Mouse (Mus musculus): ENCODE results near the gene Ndufs7. TPM values are rescaled to one million over a fixed set of nuclear protein-coding genes. Genes with fewer than 3 reads are reported as not detected.
A peak's percentile ranks its signal among the peaks of the same experiment; 100 is the strongest.
"Not testable (repeated sequence)": the region's sequence is repeated elsewhere in the genome, so short reads cannot be mapped to it uniquely, and the experiment has no call there.

Ndufs7 gene
- polyA plus RNA-seq, 1 experiment from 2014 or later, result 274 TPM

DNA sequence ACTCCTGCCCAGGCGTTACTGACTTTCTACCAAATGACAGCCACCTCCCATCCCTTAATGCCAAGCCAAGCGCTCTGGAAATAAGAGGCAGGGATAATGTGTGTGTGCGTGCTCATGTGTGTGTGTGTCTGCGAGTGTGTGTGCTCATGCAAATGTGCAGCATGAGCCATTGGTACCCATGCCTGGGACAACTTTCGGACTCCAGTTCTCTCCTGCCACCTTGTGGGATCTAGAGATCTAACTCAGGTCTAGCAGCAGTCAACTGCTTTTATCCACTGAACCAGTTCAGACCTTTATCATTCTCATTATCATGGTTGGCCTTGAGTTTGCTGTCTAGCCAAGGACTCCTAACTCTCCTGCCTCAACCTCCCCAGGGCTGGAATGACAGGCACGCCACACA, 1.1 kb upstream of the Ndufs7 start:
- Histone ChIP-seq H3K4me3 (replicated peaks; ENCODE audit: low read depth, low read length) (no peak overlapping the region), H3K9me3 (ENCODE audit: control insufficient read depth, low read length) (no peaks in the 10 kb centered on the region), H3K4me1 (ENCODE audit: control insufficient read depth, insufficient read depth, low read length) (peaks cover 18% of the 10 kb centered on the region), H3K36me3 (ENCODE audit: control insufficient read depth, insufficient read depth, low read length) (peaks cover 26% of the 10 kb centered on the region), H3K4me2 (ENCODE audit: low read length) (no peak overlapping the region), H3K9ac (replicated peaks; ENCODE audit: low read length) (no peak overlapping the region), H3K27me3 (ENCODE audit: control insufficient read depth, insufficient read depth, low read length) (no peaks in the 10 kb centered on the region), H3K27ac (replicated peaks; ENCODE audit: low read depth, low read length) (no peak overlapping the region)
- WGBS, result 28% methylated on average over 6 of the region's 6 CpGs
- DNase-seq, result peak; percentile 75
- no peak for ATAC-seq (ENCODE audit: low FRiP score, low TSS enrichment)

- H3K4me2 ChIP-seq (ENCODE audit: low read length), result peak overlapping the region; percentile 90
- ATAC-seq (ENCODE audit: low FRiP score, low TSS enrichment), result 0 out of 2 replicates have a peak, but pooled peaks have one; percentile 6
- H3K9me3 ChIP-seq (ENCODE audit: control insufficient read depth, low read length); DNase-seq; H3K27me3 ChIP-seq (ENCODE audit: control insufficient read depth, insufficient read depth, low read length); H3K27ac ChIP-seq (replicated peaks; ENCODE audit: low read depth, low read length); H3K9ac ChIP-seq (replicated peaks; ENCODE audit: low read length): not testable (repeated sequence)
- H3K4me1 ChIP-seq (ENCODE audit: control insufficient read depth, insufficient read depth, low read length), result peaks cover 18% of the 10 kb centered on the region
- peaks cover 21% of the 10 kb centered on the region for H3K36me3 ChIP-seq (ENCODE audit: control insufficient read depth, insufficient read depth, low read length)
- 47% methylated on average over 3 of the region's 3 CpGs for WGBS
- H3K4me3 ChIP-seq (replicated peaks; ENCODE audit: low read depth, low read length), result peak overlapping the region; percentile 55
Observed at GRCm38 (mm10) chr10:80248437-80248836, 484 bp upstream of the Ndufs7 start.

DNA sequence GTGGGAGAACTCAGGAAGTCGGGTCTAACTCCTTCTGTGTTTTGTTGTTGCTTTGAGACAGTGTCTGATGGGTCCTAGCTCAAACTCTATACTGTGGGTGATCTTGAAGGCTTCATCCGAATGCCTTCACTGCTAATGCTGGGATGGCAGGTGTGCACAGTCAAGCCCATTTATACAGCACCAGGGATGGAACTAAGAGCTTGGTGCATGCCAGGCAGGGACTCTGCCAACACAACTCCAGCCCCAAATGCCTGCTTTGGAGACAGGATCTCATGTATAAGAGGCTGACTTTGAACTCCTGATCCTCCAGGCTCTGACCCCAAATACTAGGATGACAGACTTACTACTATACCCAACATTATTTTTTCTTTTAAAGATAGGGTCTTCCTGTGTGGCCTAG, 1.1 kb downstream of the Ndufs7 start:
- H3K36me3 ChIP-seq (ENCODE audit: control insufficient read depth, insufficient read depth, low read length), result peaks cover 19% of the 10 kb centered on the region
- H3K27ac ChIP-seq (replicated peaks; ENCODE audit: low read depth, low read length), result peak overlapping the region; percentile 88
- H3K4me2 ChIP-seq (ENCODE audit: low read length), result peak overlapping the region; percentile 90
- WGBS, result 43% methylated on average over 2 of the region's 2 CpGs
- H3K4me1 ChIP-seq (ENCODE audit: control insufficient read depth, insufficient read depth, low read length), result peaks cover 15% of the 10 kb centered on the region
- peak overlapping the region; percentile 55 for H3K4me3 ChIP-seq (replicated peaks; ENCODE audit: low read depth, low read length)
- ATAC-seq (ENCODE audit: low FRiP score, low TSS enrichment) (no peak), DNase-seq (no peak)
- no peaks in the 10 kb centered on the region for H3K9me3 ChIP-seq (ENCODE audit: control insufficient read depth, low read length)
- H3K9ac ChIP-seq (replicated peaks; ENCODE audit: low read length), result peak overlapping the region; percentile 75
- no peaks in the 10 kb centered on the region for H3K27me3 ChIP-seq (ENCODE audit: control insufficient read depth, insufficient read depth, low read length)

DNA sequence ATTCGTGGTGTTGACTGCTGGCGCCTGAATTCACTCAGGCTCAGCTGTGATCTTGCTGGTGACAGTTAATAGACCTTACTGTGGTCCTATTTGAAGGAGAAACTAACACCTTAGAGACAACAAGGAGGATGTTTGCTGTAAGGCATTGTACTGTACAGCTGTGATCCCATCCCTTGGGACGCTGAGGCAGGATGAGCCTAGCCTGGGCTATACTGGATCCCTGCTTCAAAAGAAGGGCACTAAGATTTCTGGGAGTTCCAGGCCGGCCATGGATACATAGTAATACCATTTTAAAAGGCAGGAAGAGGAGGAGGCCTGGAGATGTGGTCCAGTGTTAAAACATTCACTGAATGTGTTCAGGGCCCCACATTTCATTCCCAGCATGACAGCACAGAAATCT, 1.7 kb downstream of the Ndufs7 start:
- no peaks in the 10 kb centered on the region for H3K9me3 ChIP-seq (ENCODE audit: control insufficient read depth, low read length)
- WGBS, result 82% methylated on average over 4 of the region's 4 CpGs
- H3K36me3 ChIP-seq (ENCODE audit: control insufficient read depth, insufficient read depth, low read length), result peaks cover 24% of the 10 kb centered on the region
- no peak overlapping the region for H3K9ac ChIP-seq (replicated peaks; ENCODE audit: low read length)
- DNase-seq, result no peak
- H3K4me3 ChIP-seq (replicated peaks; ENCODE audit: low read depth, low read length), result no peak overlapping the region
- peak overlapping the region; percentile 90 for H3K4me2 ChIP-seq (ENCODE audit: low read length)
- no peaks in the 10 kb centered on the region for H3K27me3 ChIP-seq (ENCODE audit: control insufficient read depth, insufficient read depth, low read length)
- no peak for ATAC-seq (ENCODE audit: low FRiP score, low TSS enrichment)
- peaks cover 11% of the 10 kb centered on the region for H3K4me1 ChIP-seq (ENCODE audit: control insufficient read depth, insufficient read depth, low read length)
- no peak overlapping the region for H3K27ac ChIP-seq (replicated peaks; ENCODE audit: low read depth, low read length)

GRCm38 (mm10) chr10:80252011-80252410, 3.1 kb downstream of the Ndufs7 start:
- H3K27ac ChIP-seq (replicated peaks; ENCODE audit: low read depth, low read length), result no peak overlapping the region
- H3K4me2 ChIP-seq (ENCODE audit: low read length), result no peak overlapping the region
- ATAC-seq (ENCODE audit: low FRiP score, low TSS enrichment), result no peak
- H3K4me1 ChIP-seq (ENCODE audit: control insufficient read depth, insufficient read depth, low read length), result peaks cover 11% of the 10 kb centered on the region
- no peaks in the 10 kb centered on the region for H3K9me3 ChIP-seq (ENCODE audit: control insufficient read depth, low read length)
- H3K9ac ChIP-seq (replicated peaks; ENCODE audit: low read length), result no peak overlapping the region
- DNase-seq, result no peak
- peaks cover 39% of the 10 kb centered on the region for H3K36me3 ChIP-seq (ENCODE audit: control insufficient read depth, insufficient read depth, low read length)
- no peak overlapping the region for H3K4me3 ChIP-seq (replicated peaks; ENCODE audit: low read depth, low read length)
- H3K27me3 ChIP-seq (ENCODE audit: control insufficient read depth, insufficient read depth, low read length), result no peaks in the 10 kb centered on the region

DNA sequence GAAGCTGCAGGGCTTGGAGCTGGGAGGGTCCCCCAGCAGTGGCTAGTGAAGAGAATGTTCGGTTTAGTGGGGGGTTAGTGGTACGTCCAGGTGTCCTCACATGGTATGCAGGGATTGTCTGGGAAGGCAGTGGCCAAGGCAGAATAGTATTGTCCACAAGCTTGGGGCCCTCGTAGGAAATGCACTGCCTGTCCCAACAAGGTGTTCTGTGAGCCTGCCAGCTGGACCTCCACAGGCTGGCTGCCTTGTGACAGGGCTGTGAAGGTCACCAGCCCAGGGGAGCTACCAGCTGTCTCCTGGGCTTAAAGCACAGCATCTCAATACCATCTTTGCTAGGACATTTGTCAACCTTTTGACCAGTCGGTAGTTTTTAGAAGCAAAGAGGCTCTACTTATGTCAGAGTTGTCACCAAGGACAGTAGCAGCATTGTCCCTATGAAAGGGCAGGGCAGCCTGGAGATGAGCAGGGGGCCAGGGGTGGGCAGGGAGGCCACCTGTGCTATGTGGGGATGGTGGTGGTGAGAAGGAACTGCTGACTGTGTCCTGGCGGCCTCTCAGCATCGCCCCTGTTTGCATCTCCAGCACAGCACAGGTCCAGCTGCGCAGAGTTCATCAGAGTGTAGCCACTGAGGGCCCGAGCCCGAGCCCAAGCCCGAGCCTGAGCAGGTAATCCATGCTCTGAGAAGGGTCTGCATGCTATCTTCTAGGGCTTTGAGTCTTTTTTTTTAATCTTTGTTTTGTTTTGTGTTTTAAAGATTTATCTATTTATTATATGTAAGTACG, 3.8 kb downstream of the Ndufs7 start:
- Histone ChIP-seq H3K4me1 (ENCODE audit: control insufficient read depth, insufficient read depth, low read length) (peaks cover 11% of the 10 kb centered on the region), H3K27me3 (ENCODE audit: control insufficient read depth, insufficient read depth, low read length) (no peaks in the 10 kb centered on the region), H3K27ac (replicated peaks; ENCODE audit: low read depth, low read length) (no peak overlapping the region), H3K9me3 (ENCODE audit: control insufficient read depth, low read length) (no peaks in the 10 kb centered on the region), H3K4me3 (replicated peaks; ENCODE audit: low read depth, low read length) (no peak overlapping the region), H3K9ac (replicated peaks; ENCODE audit: low read length) (no peak overlapping the region; the same call in 1 of the 2 replicates), H3K36me3 (ENCODE audit: control insufficient read depth, insufficient read depth, low read length) (peaks cover 43% of the 10 kb centered on the region), H3K4me2 (ENCODE audit: low read length) (no peak overlapping the region)
- ATAC-seq (ENCODE audit: low FRiP score, low TSS enrichment) (no peak), DNase-seq (no peak)
- WGBS, result 93% methylated on average over 11 of the region's 11 CpGs

DNA sequence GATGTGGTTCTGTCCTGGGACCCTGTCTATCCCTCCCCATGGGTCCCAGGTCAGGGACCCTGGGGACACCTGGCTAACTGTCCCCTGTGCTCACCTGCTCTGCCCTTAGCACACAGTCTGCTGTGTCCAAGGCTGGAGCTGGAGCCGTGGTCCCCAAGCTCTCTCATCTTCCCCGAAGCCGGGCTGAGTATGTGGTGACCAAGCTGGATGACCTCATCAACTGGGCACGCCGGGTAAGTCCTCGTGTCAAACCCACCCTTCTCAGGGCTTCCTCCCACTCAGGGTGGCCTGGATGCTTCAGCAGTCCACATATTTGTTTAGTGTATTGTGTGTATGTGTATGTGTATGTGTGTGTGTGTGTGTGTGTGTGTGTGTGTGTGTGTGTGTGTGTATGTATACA, 4.6 kb downstream of the Ndufs7 start:
- no peak overlapping the region for H3K9ac ChIP-seq (replicated peaks; ENCODE audit: low read length)
- H3K27ac ChIP-seq (replicated peaks; ENCODE audit: low read depth, low read length), result no peak overlapping the region
- peaks cover 52% of the 10 kb centered on the region for H3K36me3 ChIP-seq (ENCODE audit: control insufficient read depth, insufficient read depth, low read length)
- WGBS, result 93% methylated on average over 6 of the region's 6 CpGs
- no peaks in the 10 kb centered on the region for H3K27me3 ChIP-seq (ENCODE audit: control insufficient read depth, insufficient read depth, low read length)
- ATAC-seq (ENCODE audit: low FRiP score, low TSS enrichment) (no peak), DNase-seq (no peak)
- H3K4me3 ChIP-seq (replicated peaks; ENCODE audit: low read depth, low read length), result no peak overlapping the region
- H3K9me3 ChIP-seq (ENCODE audit: control insufficient read depth, low read length), result no peaks in the 10 kb centered on the region
- peaks cover 11% of the 10 kb centered on the region for H3K4me1 ChIP-seq (ENCODE audit: control insufficient read depth, insufficient read depth, low read length)
- no peak overlapping the region for H3K4me2 ChIP-seq (ENCODE audit: low read length)

DNA sequence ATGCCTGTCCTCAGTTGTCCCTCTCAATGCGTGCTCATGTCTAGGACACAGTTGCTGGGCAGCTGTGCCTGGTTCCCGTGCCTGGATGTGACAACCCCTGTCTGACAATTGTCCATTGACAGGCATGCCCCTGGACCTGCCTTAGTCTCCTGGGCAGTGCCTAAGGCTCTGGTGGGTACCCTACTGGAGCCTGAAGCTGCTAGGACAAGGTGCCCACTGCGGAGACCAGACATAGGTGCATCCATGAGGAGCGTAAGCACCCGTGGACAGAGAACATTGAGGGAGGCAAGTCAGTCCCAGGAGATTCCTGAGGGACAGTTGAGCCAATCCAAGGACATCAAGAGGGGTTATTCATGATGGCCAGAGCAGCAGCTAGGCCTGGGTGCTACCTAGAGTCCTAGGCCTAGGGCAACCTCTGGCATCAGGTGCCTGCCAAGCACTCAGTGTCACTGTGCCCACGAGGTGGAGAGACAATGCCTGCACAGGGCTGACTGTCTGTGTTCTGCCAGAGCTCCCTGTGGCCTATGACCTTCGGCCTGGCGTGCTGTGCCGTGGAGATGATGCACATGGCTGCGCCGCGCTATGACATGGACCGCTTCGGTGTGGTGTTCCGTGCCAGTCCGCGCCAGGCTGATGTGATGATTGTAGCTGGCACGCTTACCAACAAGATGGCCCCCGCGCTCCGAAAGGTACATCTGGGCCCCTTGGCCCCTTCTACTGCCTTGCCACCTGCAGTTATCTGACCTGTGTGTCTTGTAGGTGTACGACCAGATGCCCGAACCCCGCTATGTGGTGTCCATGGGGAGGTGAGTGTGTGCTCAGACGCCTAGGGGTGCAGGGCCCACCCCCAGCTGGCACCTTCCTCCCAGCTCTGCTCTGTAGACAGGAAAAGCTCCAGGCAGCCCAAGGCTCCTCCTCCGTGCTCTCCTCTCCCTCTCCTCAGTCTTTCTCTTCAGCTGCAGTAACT, 5.7 kb downstream of the Ndufs7 start:
- Histone ChIP-seq H3K4me2 (ENCODE audit: low read length) (no peak overlapping the region), H3K4me1 (ENCODE audit: control insufficient read depth, insufficient read depth, low read length) (peaks cover 14% of the 10 kb centered on the region), H3K27me3 (ENCODE audit: control insufficient read depth, insufficient read depth, low read length) (no peaks in the 10 kb centered on the region), H3K36me3 (ENCODE audit: control insufficient read depth, insufficient read depth, low read length) (peaks cover 56% of the 10 kb centered on the region), H3K9ac (replicated peaks; ENCODE audit: low read length) (no peak overlapping the region), H3K27ac (replicated peaks; ENCODE audit: low read depth, low read length) (no peak overlapping the region), H3K4me3 (replicated peaks; ENCODE audit: low read depth, low read length) (no peak overlapping the region), H3K9me3 (ENCODE audit: control insufficient read depth, low read length) (no peaks in the 10 kb centered on the region)
- DNase-seq, result no peak
- 95% methylated on average over 26 of the region's 26 CpGs for WGBS
- no peak for ATAC-seq (ENCODE audit: low FRiP score, low TSS enrichment)
